Mouse (Mus musculus) hindbrain, embryonic 12.5 days (tissue): ENCODE data around the gene Hist1h2af. TPM values are rescaled to one million over a fixed set of nuclear protein-coding genes. Genes with fewer than 3 reads are reported as not detected.

Experiments used
- ATAC-seq: fragments of 200-750 bp; cut with Nextera tagmentation; 2 replicates; pipeline ENCODE4 v1.8.0; 2017; ENCODE audit warnings: moderate TSS enrichment; ENCODE audit not compliant: low FRiP score
- H3K27ac ChIP-seq: fragments of 300-500 bp; sonication (generic); 2 replicates; pipeline ENCODE4 v1.5.1; 2016; ENCODE audit warnings: mild to moderate bottlenecking
- H3K27me3 ChIP-seq: fragments of 300-500 bp; sonication (generic); 2 replicates; pipeline ENCODE4 v1.6.1; 2016; ENCODE audit warnings: mild to moderate bottlenecking
- H3K36me3 ChIP-seq: fragments of 300-500 bp; sonication (generic); 2 replicates; pipeline ENCODE4 v1.6.1; 2016; ENCODE audit warnings: mild to moderate bottlenecking
- H3K4me1 ChIP-seq: fragments of 300-500 bp; sonication (generic); 2 replicates; pipeline ENCODE4 v1.6.1; 2016
- H3K4me2 ChIP-seq: fragments of 300-500 bp; sonication (generic); replicated peaks from 2 replicates; pipeline ENCODE4 v1.6.1; 2016; ENCODE audit warnings: mild to moderate bottlenecking
- H3K4me3 ChIP-seq: fragments of 300-500 bp; sonication (generic); 2 replicates; pipeline ENCODE4 v1.5.1; 2016; ENCODE audit warnings: mild to moderate bottlenecking
- H3K9ac ChIP-seq: fragments of 300-500 bp; sonication (generic); 2 replicates; pipeline ENCODE4 v1.6.1; 2016; ENCODE audit warnings: mild to moderate bottlenecking, moderate library complexity
- H3K9me3 ChIP-seq: fragments of 300-500 bp; sonication (generic); replicated peaks from 2 replicates; pipeline ENCODE4 v1.6.1; 2016; ENCODE audit warnings: mild to moderate bottlenecking
- WGBS: fragments of 180-500 bp; shearing (Covaris S2); methylation state at CpG from one replicate; pipeline ENCODE4 v1.1.7; 2016; 5-methylcytosine and 5-hydroxymethylcytosine counted together
- polyA plus RNA-seq: library from polyadenylated mRNA; unstranded; fragments of >200 nt; fragmentation: Nextera tagmentation; extraction: Ambion mirVana; gene quantifications from 2 replicates; pipeline ENCODE4 v1.2.1, GENCODE M21; 2016

The Hist1h2af gene
- polyA plus RNA-seq, 1 experiment from 2014 or later = 5.2 TPM

- peaks cover 3% of the 10 kb centered on the region; the same call in 1 of the 2 replicates for H3K4me1 ChIP-seq
- WGBS = under 1% methylated on average over 19 of the region's 19 CpGs
- ATAC-seq = peak; percentile 67
These were observed 16.7 kb upstream of the Hist1h2af start for GRCm38 (mm10) chr13:23516822-23517602.

GRCm38 (mm10) chr13:23517603-23518294 is 16.0 kb upstream of the Hist1h2af start:
- H3K27ac ChIP-seq = no peak overlapping the region
- peak overlapping the region; percentile 68 for H3K4me2 ChIP-seq
- H3K36me3 ChIP-seq = no peaks in the 10 kb centered on the region
- WGBS = under 1% methylated on average over 27 of the region's 27 CpGs
- H3K27me3 ChIP-seq = no peaks in the 10 kb centered on the region
- no peak overlapping the region for H3K9ac ChIP-seq
- H3K9me3 ChIP-seq = no peaks in the 10 kb centered on the region
- peak overlapping the region; percentile 41 for H3K4me3 ChIP-seq
- peak; percentile 85 for ATAC-seq
- peaks cover 3% of the 10 kb centered on the region; the same call in 1 of the 2 replicates for H3K4me1 ChIP-seq

More at GRCm38 (mm10) chr13:23516822-23517602, 16.7 kb upstream of the Hist1h2af start:
- Histone ChIP-seq H3K4me3 (peak overlapping the region; percentile 41), H3K9me3 (no peaks in the 10 kb centered on the region), H3K4me2 (peak overlapping the region; percentile 68), H3K36me3 (no peaks in the 10 kb centered on the region), H3K27me3 (no peaks in the 10 kb centered on the region), H3K27ac (no peak overlapping the region), H3K9ac (0 out of 2 replicates have a peak overlapping the region, but pooled peaks have one; percentile 18)

- Histone ChIP-seq H3K4me3 (peak overlapping the region; percentile 41), H3K36me3 (no peaks in the 10 kb centered on the region), H3K27ac (no peak overlapping the region), H3K27me3 (no peaks in the 10 kb centered on the region), H3K4me1 (peaks cover 3% of the 10 kb centered on the region; the same call in 1 of the 2 replicates), H3K9ac (no peak overlapping the region), H3K4me2 (peak overlapping the region; percentile 68), H3K9me3 (no peaks in the 10 kb centered on the region)
- ATAC-seq = 0 out of 2 replicates have a peak, but pooled peaks have one; percentile 8
- 1% methylated on average over 6 of the region's 6 CpGs for WGBS
These were observed 15.5 kb upstream of the Hist1h2af start for GRCm38 (mm10) chr13:23518295-23518603.

GRCm38 (mm10) chr13:23518885-23519284 is 14.8 kb upstream of the Hist1h2af start:
- Histone ChIP-seq H3K4me1 (peaks cover 3% of the 10 kb centered on the region; the same call in 1 of the 2 replicates), H3K9me3 (no peaks in the 10 kb centered on the region), H3K9ac (no peak overlapping the region), H3K27ac (peak overlapping the region; percentile 35; the same call in 1 of the 2 replicates), H3K4me2 (peak overlapping the region; percentile 68), H3K27me3 (no peaks in the 10 kb centered on the region), H3K36me3 (no peaks in the 10 kb centered on the region), H3K4me3 (peak overlapping the region; percentile 35)
- 0% methylated on average over 6 of the region's 6 CpGs for WGBS
- peak; percentile 49; the same call in 1 of the 2 replicates for ATAC-seq

GRCm38 (mm10) chr13:23519416-23519815 is 14.3 kb upstream of the Hist1h2af start:
- peak overlapping the region; percentile 35 for H3K4me3 ChIP-seq
- no peaks in the 10 kb centered on the region for H3K36me3 ChIP-seq
- no peak overlapping the region for H3K9ac ChIP-seq
- H3K4me2 ChIP-seq = peak overlapping the region; percentile 68
- WGBS = under 1% methylated on average over 10 of the region's 10 CpGs
- H3K27ac ChIP-seq = peak overlapping the region; percentile 35; the same call in 1 of the 2 replicates
- H3K27me3 ChIP-seq = no peaks in the 10 kb centered on the region
- H3K9me3 ChIP-seq = no peaks in the 10 kb centered on the region
- no peak for ATAC-seq
- H3K4me1 ChIP-seq = peaks cover 3% of the 10 kb centered on the region; the same call in 1 of the 2 replicates

GRCm38 (mm10) chr13:23521703-23522102 is 12.0 kb upstream of the Hist1h2af start:
- 3% methylated on average over 14 of the region's 14 CpGs for WGBS
- Histone ChIP-seq H3K9ac (no peak overlapping the region), H3K4me1 (peaks cover 4% of the 10 kb centered on the region), H3K4me2 (peak overlapping the region; percentile 19; the same call in 1 of the 2 replicates), H3K4me3 (no peak overlapping the region), H3K36me3 (no peaks in the 10 kb centered on the region), H3K9me3 (no peaks in the 10 kb centered on the region), H3K27ac (no peak overlapping the region), H3K27me3 (no peaks in the 10 kb centered on the region)
- ATAC-seq = no peak

- 48% methylated on average over 5 of the region's 5 CpGs for WGBS
- Histone ChIP-seq H3K4me1 (peaks cover 4% of the 10 kb centered on the region), H3K9ac (no peak overlapping the region), H3K27ac (no peak overlapping the region), H3K4me2 (no peak overlapping the region), H3K36me3 (no peaks in the 10 kb centered on the region), H3K9me3 (no peaks in the 10 kb centered on the region), H3K27me3 (no peaks in the 10 kb centered on the region), H3K4me3 (no peak overlapping the region)
- no peak for ATAC-seq
These were observed 9.7 kb upstream of the Hist1h2af start for GRCm38 (mm10) chr13:23523976-23524375.

GRCm38 (mm10) chr13:23524654-23525053 is 9.1 kb upstream of the Hist1h2af start:
- Histone ChIP-seq H3K4me3 (no peak overlapping the region), H3K9me3 (no peaks in the 10 kb centered on the region), H3K4me1 (peaks cover 4% of the 10 kb centered on the region), H3K27ac (no peak overlapping the region), H3K4me2 (no peak overlapping the region), H3K27me3 (no peaks in the 10 kb centered on the region), H3K36me3 (no peaks in the 10 kb centered on the region), H3K9ac (no peak overlapping the region)
- WGBS = 9% methylated on average over 5 of the region's 5 CpGs
- no peak for ATAC-seq

- H3K4me1 ChIP-seq = peaks cover 4% of the 10 kb centered on the region
- H3K36me3 ChIP-seq = no peaks in the 10 kb centered on the region
- H3K27me3 ChIP-seq = no peaks in the 10 kb centered on the region
- peak overlapping the region; percentile 38 for H3K4me3 ChIP-seq
- H3K27ac ChIP-seq = no peak overlapping the region
- no peak for ATAC-seq
- peak overlapping the region; percentile 53 for H3K4me2 ChIP-seq
- H3K9ac ChIP-seq = peak overlapping the region; percentile 32; the same call in 1 of the 2 replicates
- H3K9me3 ChIP-seq = no peaks in the 10 kb centered on the region
- 2% methylated on average over 10 of the region's 10 CpGs for WGBS
These were observed 7.8 kb upstream of the Hist1h2af start for GRCm38 (mm10) chr13:23525901-23526300.

GRCm38 (mm10) chr13:23526312-23526711 is 7.4 kb upstream of the Hist1h2af start:
- Histone ChIP-seq H3K9me3 (no peaks in the 10 kb centered on the region), H3K27me3 (no peaks in the 10 kb centered on the region), H3K4me2 (peak overlapping the region; percentile 53), H3K36me3 (no peaks in the 10 kb centered on the region), H3K27ac (peak overlapping the region; percentile 49), H3K4me3 (peak overlapping the region; percentile 38), H3K9ac (peak overlapping the region; percentile 57; the same call in 1 of the 2 replicates), H3K4me1 (peaks cover 4% of the 10 kb centered on the region)
- under 1% methylated on average over 17 of the region's 17 CpGs for WGBS
- peak; percentile 44; the same call in 1 of the 2 replicates for ATAC-seq

- no peak for ATAC-seq
- Histone ChIP-seq H3K4me2 (peak overlapping the region; percentile 11; the same call in 1 of the 2 replicates), H3K9me3 (no peaks in the 10 kb centered on the region), H3K4me1 (peaks cover 18% of the 10 kb centered on the region), H3K27ac (no peak overlapping the region), H3K27me3 (no peaks in the 10 kb centered on the region), H3K9ac (no peak overlapping the region), H3K36me3 (no peaks in the 10 kb centered on the region), H3K4me3 (no peak overlapping the region)
- 70% methylated on average over 5 of the region's 5 CpGs for WGBS
These were observed 4.7 kb upstream of the Hist1h2af start for GRCm38 (mm10) chr13:23529005-23529404.

- Histone ChIP-seq H3K9ac (peak overlapping the region; percentile 64), H3K27me3 (no peaks in the 10 kb centered on the region), H3K4me2 (peak overlapping the region; percentile 76), H3K27ac (peak overlapping the region; percentile 97; the same call in 1 of the 2 replicates), H3K4me3 (peak overlapping the region; percentile 51), H3K36me3 (no peaks in the 10 kb centered on the region), H3K4me1 (peaks cover 23% of the 10 kb centered on the region), H3K9me3 (no peaks in the 10 kb centered on the region)
- ATAC-seq = no peak
- 32% methylated on average over 2 of the region's 2 CpGs for WGBS
These were observed 4.1 kb upstream of the Hist1h2af start for GRCm38 (mm10) chr13:23529480-23530165.
